Mouse (Mus musculus): ENCODE results near the gene Stat3.

DNA sequence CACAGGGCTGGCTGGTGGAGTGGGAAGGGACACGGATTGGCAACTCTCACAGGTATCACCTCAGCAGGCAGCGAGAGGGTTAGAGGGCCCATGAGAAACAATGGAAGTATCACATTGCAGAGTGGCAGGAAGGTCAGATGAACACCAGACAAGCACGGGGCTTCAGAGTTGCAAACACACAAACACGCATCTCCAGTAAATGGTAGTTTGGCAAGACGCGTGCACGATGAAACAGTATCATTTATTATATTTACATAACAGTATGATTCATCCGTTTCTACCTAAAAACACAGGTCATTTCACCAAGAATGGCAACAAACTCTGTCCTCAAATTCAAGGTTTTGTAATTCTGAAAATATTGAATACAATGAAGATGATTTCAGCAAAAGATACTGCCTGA, 99.8 kb downstream of the Stat3 start:
- no peak for TF ChIP-seq CTCF (IDR thresholded peaks at IDR 0.05; ENCODE audit: extremely low read depth, insufficient read depth, insufficient read length, insufficient replicate concordance)
- TF ChIP-seq POLR2A (IDR thresholded peaks at IDR 0.05; ENCODE audit: low read depth, low read length), result no peak
